Mouse (Mus musculus) stomach, postnatal 0 days (tissue): ENCODE measurements at regions not wholly inside any gene's neighbourhood (a gene's known extent, or its start where the extent isn't known, plus 50 kb on each side); places are given as distances from the start of the nearest gene placed in this dataset.

Source experiments
- ATAC-seq: fragments of 200-750 bp; cut with Nextera tagmentation; 2 replicates; pipeline ENCODE4 v1.8.0; 2017; ENCODE audit not compliant: low FRiP score, low TSS enrichment
- DNase-seq: peaks from one replicate; pipeline ENCODE4 v3.0.0-alpha.2; 2016; ENCODE audit warnings: low spot score
- H3K27ac ChIP-seq: fragments of 300-500 bp; sonication (generic); replicated peaks from 2 replicates; pipeline ENCODE4 v1.5.1; 2014; ENCODE audit warnings: mild to moderate bottlenecking, control low read depth
- H3K27me3 ChIP-seq: fragments of 300-500 bp; sonication (generic); 2 replicates; pipeline ENCODE4 v1.6.1; 2014; ENCODE audit warnings: low read length; ENCODE audit not compliant: control insufficient read depth, insufficient read depth
- H3K36me3 ChIP-seq: fragments of 300-500 bp; sonication (generic); 2 replicates; pipeline ENCODE4 v1.6.1; 2014; ENCODE audit warnings: low read length, mixed read lengths; ENCODE audit not compliant: control insufficient read depth, insufficient read depth
- H3K4me1 ChIP-seq: fragments of 300-500 bp; sonication (generic); replicated peaks from 2 replicates; pipeline ENCODE4 v1.6.1; 2014; ENCODE audit warnings: antibody characterized with exemption; ENCODE audit not compliant: control insufficient read depth, insufficient read depth
- H3K4me2 ChIP-seq: fragments of 300-500 bp; sonication (generic); replicated peaks from 2 replicates; pipeline ENCODE4 v1.6.1; 2014; ENCODE audit warnings: low read depth, mild to moderate bottlenecking, control low read depth, moderate library complexity
- H3K4me3 ChIP-seq: fragments of 300-500 bp; sonication (generic); 2 replicates; pipeline ENCODE4 v1.5.1; 2014; ENCODE audit warnings: low read depth, low read length, control low read depth
- H3K9ac ChIP-seq: fragments of 300-500 bp; sonication (generic); 2 replicates; pipeline ENCODE4 v1.6.1; 2014; ENCODE audit warnings: mild to moderate bottlenecking, low read length, control low read depth, mixed read lengths
- H3K9me3 ChIP-seq: fragments of 300-500 bp; sonication (generic); 2 replicates; pipeline ENCODE4 v1.6.1; 2016; ENCODE audit warnings: low read length; ENCODE audit not compliant: control insufficient read depth
- CTCF ChIP-seq: IDR thresholded peaks from 2 replicates; pipeline ENCODE4 v1.5.1; 2016; ENCODE audit warnings: antibody characterized with exemption, low read depth, mild to moderate bottlenecking, moderate library complexity
- EP300 ChIP-seq: optimal IDR thresholded peaks from 2 replicates; pipeline ENCODE3; 2016; ENCODE audit warnings: antibody characterized with exemption
- WGBS: fragments of 180-500 bp; shearing (Covaris S2); extraction: QIAGEN DNeasy Blood & Tissue Kit; methylation state at CpG from one replicate; pipeline ENCODE4 v1.1.7; 2014; 5-methylcytosine and 5-hydroxymethylcytosine counted together

GRCm38 (mm10) chr16:73784296-73785073 lies 627.1 kb downstream of the Robo2 start:
- H3K4me3 ChIP-seq, result no peak overlapping the region
- 73% methylated on average over 10 of the region's 10 CpGs for WGBS
- H3K9me3 ChIP-seq, result no peaks in the 10 kb centered on the region

GRCm38 (mm10) chr16:73772454-73772853 lies 639.2 kb downstream of the Robo2 start:
- no peaks in the 10 kb centered on the region for H3K36me3 ChIP-seq
- H3K27ac ChIP-seq, result no peak overlapping the region
- no peaks in the 10 kb centered on the region for H3K4me1 ChIP-seq
- H3K27me3 ChIP-seq, result no peaks in the 10 kb centered on the region
- no peak overlapping the region for H3K4me2 ChIP-seq
- no peaks in the 10 kb centered on the region for H3K9me3 ChIP-seq
- 78% methylated on average over 5 of the region's 5 CpGs for WGBS
- ATAC-seq, result no peak
- TF ChIP-seq CTCF (no peak), EP300 (no peak)
- no peak overlapping the region for H3K4me3 ChIP-seq
- DNase-seq, result no peak
- no peak overlapping the region for H3K9ac ChIP-seq

More at GRCm38 (mm10) chr16:73784296-73785073, 627.1 kb downstream of the Robo2 start:
- DNase-seq, result no peak
- no peaks in the 10 kb centered on the region for H3K27me3 ChIP-seq
- H3K4me2 ChIP-seq, result no peak overlapping the region
- no peaks in the 10 kb centered on the region for H3K36me3 ChIP-seq
- H3K27ac ChIP-seq, result no peak overlapping the region
- no peaks in the 10 kb centered on the region for H3K4me1 ChIP-seq
- ATAC-seq, result no peak
- no peak overlapping the region for H3K9ac ChIP-seq
- TF ChIP-seq EP300 (no peak), CTCF (no peak)

GRCm38 (mm10) chr16:73770440-73770856 lies 641.2 kb downstream of the Robo2 start:
- H3K4me3 ChIP-seq, result no peak overlapping the region
- no peak overlapping the region for H3K4me2 ChIP-seq
- no peak for TF ChIP-seq EP300
- TF ChIP-seq CTCF, result no peak
- H3K27ac ChIP-seq, result no peak overlapping the region
- 47% methylated on average over 5 of the region's 5 CpGs for WGBS
- no peaks in the 10 kb centered on the region for H3K9me3 ChIP-seq
- DNase-seq (no peak), ATAC-seq (no peak)
- no peaks in the 10 kb centered on the region for H3K27me3 ChIP-seq
- H3K9ac ChIP-seq, result no peak overlapping the region
- no peaks in the 10 kb centered on the region for H3K4me1 ChIP-seq
- H3K36me3 ChIP-seq, result no peaks in the 10 kb centered on the region

- Histone ChIP-seq H3K27ac (no peak overlapping the region), H3K4me3 (no peak overlapping the region), H3K9me3 (no peaks in the 10 kb centered on the region), H3K4me1 (no peaks in the 10 kb centered on the region), H3K9ac (no peak overlapping the region), H3K36me3 (no peaks in the 10 kb centered on the region), H3K27me3 (no peaks in the 10 kb centered on the region), H3K4me2 (no peak overlapping the region)
- no peak for TF ChIP-seq EP300
- no peak for TF ChIP-seq CTCF
- ATAC-seq, result no peak
- 82% methylated on average over 5 of the region's 5 CpGs for WGBS
- no peak for DNase-seq
These were observed 641.9 kb downstream of the Robo2 start for GRCm38 (mm10) chr16:73769729-73770128.

- no peaks in the 10 kb centered on the region for H3K36me3 ChIP-seq
- H3K4me1 ChIP-seq, result no peaks in the 10 kb centered on the region
- no peak overlapping the region for H3K4me3 ChIP-seq
- H3K4me2 ChIP-seq, result no peak overlapping the region
- WGBS, result 88% methylated on average over 2 of the region's 2 CpGs
- no peak overlapping the region for H3K9ac ChIP-seq
- DNase-seq (no peak), ATAC-seq (no peak)
- H3K9me3 ChIP-seq, result no peaks in the 10 kb centered on the region
- H3K27ac ChIP-seq, result no peak overlapping the region
- no peaks in the 10 kb centered on the region for H3K27me3 ChIP-seq
- TF ChIP-seq EP300, result no peak
- TF ChIP-seq CTCF, result no peak
These were observed 642.9 kb downstream of the Robo2 start for GRCm38 (mm10) chr16:73768706-73769105.

GRCm38 (mm10) chr16:73765184-73765583 lies 646.4 kb downstream of the Robo2 start:
- H3K4me1 ChIP-seq, result no peaks in the 10 kb centered on the region
- H3K9ac ChIP-seq, result no peak overlapping the region
- no peak for TF ChIP-seq EP300
- no peak for TF ChIP-seq CTCF
- H3K27me3 ChIP-seq, result no peaks in the 10 kb centered on the region
- H3K4me3 ChIP-seq, result no peak overlapping the region
- no peak overlapping the region for H3K27ac ChIP-seq
- H3K36me3 ChIP-seq, result no peaks in the 10 kb centered on the region
- 91% methylated on average over 3 of the region's 3 CpGs for WGBS
- DNase-seq (no peak), ATAC-seq (no peak)
- H3K9me3 ChIP-seq, result no peaks in the 10 kb centered on the region
- H3K4me2 ChIP-seq, result no peak overlapping the region
